Mouse (Mus musculus): ENCODE data around the gene Slc35e4. TPM values are rescaled to one million over a fixed set of nuclear protein-coding genes. Genes with fewer than 3 reads are reported as not detected.

Gene Slc35e4
- polyA plus RNA-seq, 1 experiment from 2014 or later = 3.6 TPM

DNA sequence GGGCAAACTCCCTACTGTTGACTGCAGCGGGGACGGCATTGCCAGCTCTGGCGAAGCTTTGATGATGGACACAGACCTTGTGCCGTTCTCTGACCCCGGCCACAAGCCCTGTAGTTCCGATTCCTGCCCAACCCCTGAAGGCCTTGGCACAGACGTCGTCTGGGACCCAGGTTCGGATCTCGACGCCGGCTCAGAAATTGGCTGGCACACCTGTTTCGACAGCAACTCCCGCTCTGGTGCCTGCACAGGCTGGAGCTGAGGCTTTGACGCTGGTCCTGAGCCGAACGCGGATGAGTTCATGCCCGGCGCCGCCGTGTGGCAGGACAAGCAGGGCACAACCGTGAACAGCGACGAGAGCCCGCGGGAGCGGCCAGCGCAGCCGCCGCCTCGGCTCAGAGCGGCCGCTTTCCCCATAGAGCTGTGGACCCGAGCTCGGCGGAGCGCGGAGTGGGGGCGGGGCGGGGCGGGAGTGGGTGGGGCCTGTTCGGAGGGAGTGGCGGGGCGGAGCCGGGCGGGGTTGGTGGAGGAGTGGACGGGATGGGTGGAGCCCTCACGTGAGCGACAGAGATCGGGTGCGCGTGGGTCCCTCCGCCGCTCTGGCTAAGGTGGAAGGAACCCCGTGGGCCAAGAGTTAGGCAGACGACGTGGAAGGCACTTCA is 50.9 kb downstream of the Slc35e4 start, which contains the start of gene Osbp2:
Gene Osbp2 (minus strand): TSS at position 450 of the 659 bp plus-strand sequence.
- H3K4me3 ChIP-seq = peak within 1 kb of the TSS; percentile 54
- ATAC-seq (replicated peaks; ENCODE audit: insufficient number of reproducible peaks, insufficient read depth, low FRiP score, low read depth) = peak; percentile 91
- H3K36me3 ChIP-seq = no peaks in the 10 kb centered on the region
- no peaks in the 10 kb centered on the region for H3K9me3 ChIP-seq (replicated peaks)
- peak within 1 kb of the TSS; percentile 49 for H3K9ac ChIP-seq
- peak within 1 kb of the TSS; percentile 88 for H3K4me2 ChIP-seq
- H3K27me3 ChIP-seq = peaks cover 11% of the 10 kb centered on the region; the same call in 1 of the 2 replicates
- H3K27ac ChIP-seq = no peak within 1 kb of the TSS
- peaks cover 10% of the 10 kb centered on the region for H3K4me1 ChIP-seq (replicated peaks)
- WGBS = 4% methylated on average over 58 of the region's 58 CpGs

GRCm38 (mm10) chr11:3862661-3863453 is 51.6 kb downstream of the Slc35e4 start:
- Histone ChIP-seq H3K9ac (peak overlapping the region; percentile 49), H3K27me3 (peaks cover 11% of the 10 kb centered on the region; the same call in 1 of the 2 replicates), H3K4me2 (peak overlapping the region; percentile 88), H3K36me3 (no peaks in the 10 kb centered on the region), H3K4me3 (peak overlapping the region; percentile 54), H3K27ac (no peak overlapping the region), H3K9me3 (replicated peaks) (no peaks in the 10 kb centered on the region), H3K4me1 (replicated peaks) (peaks cover 10% of the 10 kb centered on the region)
- WGBS = 71% methylated on average over 19 of the region's 19 CpGs
- no peak for ATAC-seq (replicated peaks; ENCODE audit: insufficient number of reproducible peaks, insufficient read depth, low FRiP score, low read depth)

DNA sequence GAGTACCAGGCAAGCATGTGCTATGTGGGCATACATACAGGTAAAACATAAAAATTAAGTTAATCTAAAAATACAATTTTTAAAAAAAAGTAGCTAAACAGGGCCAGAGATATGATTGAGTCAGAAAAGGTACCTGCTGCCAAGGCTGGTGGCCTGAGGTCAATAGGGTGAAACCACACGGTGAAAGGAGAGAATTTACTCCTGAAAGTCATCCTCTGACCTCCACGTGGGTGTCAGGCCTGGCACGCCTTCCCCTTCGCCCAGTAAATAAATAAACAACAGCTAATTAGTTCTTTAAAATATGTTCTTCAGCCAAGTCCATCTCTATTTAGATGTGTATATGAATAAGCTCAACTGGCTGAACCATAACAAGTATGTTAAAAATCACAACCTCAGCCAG is 54.1 kb downstream of the Slc35e4 start:
- Histone ChIP-seq H3K27ac (no peak overlapping the region), H3K9ac (no peak overlapping the region), H3K9me3 (replicated peaks) (no peaks in the 10 kb centered on the region), H3K4me1 (replicated peaks) (peaks cover 10% of the 10 kb centered on the region), H3K4me3 (no peak overlapping the region), H3K36me3 (no peaks in the 10 kb centered on the region), H3K27me3 (peaks cover 10% of the 10 kb centered on the region; the same call in 1 of the 2 replicates), H3K4me2 (no peak overlapping the region)
- 74% methylated on average over 4 of the region's 4 CpGs for WGBS
- ATAC-seq (replicated peaks; ENCODE audit: insufficient number of reproducible peaks, insufficient read depth, low FRiP score, low read depth) = no peak

- H3K9ac ChIP-seq = no peak overlapping the region
- peaks cover 10% of the 10 kb centered on the region for H3K4me1 ChIP-seq (replicated peaks)
- no peak overlapping the region for H3K4me2 ChIP-seq
- WGBS = 83% methylated on average over 4 of the region's 4 CpGs
- ATAC-seq (replicated peaks; ENCODE audit: insufficient number of reproducible peaks, insufficient read depth, low FRiP score, low read depth) = no peak
- no peak overlapping the region for H3K27ac ChIP-seq
- no peaks in the 10 kb centered on the region for H3K36me3 ChIP-seq
- H3K9me3 ChIP-seq (replicated peaks) = no peaks in the 10 kb centered on the region
- H3K4me3 ChIP-seq = no peak overlapping the region
- H3K27me3 ChIP-seq = peaks cover 8% of the 10 kb centered on the region; the same call in 1 of the 2 replicates
These were observed 54.7 kb downstream of the Slc35e4 start for GRCm38 (mm10) chr11:3859778-3860177.

GRCm38 (mm10) chr11:3857902-3858301 is 56.6 kb downstream of the Slc35e4 start:
- Histone ChIP-seq H3K4me2 (no peak overlapping the region), H3K27ac (no peak overlapping the region), H3K4me3 (no peak overlapping the region), H3K4me1 (replicated peaks) (peaks cover 14% of the 10 kb centered on the region), H3K27me3 (peaks cover 4% of the 10 kb centered on the region; the same call in 1 of the 2 replicates), H3K9me3 (replicated peaks) (no peaks in the 10 kb centered on the region), H3K36me3 (no peaks in the 10 kb centered on the region), H3K9ac (no peak overlapping the region)
- ATAC-seq (replicated peaks; ENCODE audit: insufficient number of reproducible peaks, insufficient read depth, low FRiP score, low read depth) = no peak
- 63% methylated on average over 5 of the region's 5 CpGs for WGBS

Other genes with a start within 250 kb of the Slc35e4 start
- 0.89 and 1.5 TPM in 2 replicates for gene Osbp2, start 50.8 kb downstream of the Slc35e4 start, polyA plus RNA-seq (2015; fragmentation: Nextera tagmentation; extraction: Ambion mirVana)
- 0.06 and 0.21 TPM in 2 replicates for gene 4921536K21Rik, start 19.6 kb downstream of the Slc35e4 start, polyA plus RNA-seq (2015; fragmentation: Nextera tagmentation; extraction: Ambion mirVana)
- gene Dusp18, start 19.4 kb downstream of the Slc35e4 start, polyA plus RNA-seq (2015; fragmentation: Nextera tagmentation; extraction: Ambion mirVana) = 9.5 and 9.8 TPM in 2 replicates
- 64.0 and 73.4 TPM in 2 replicates for gene Tcn2, start 17.5 kb upstream of the Slc35e4 start, polyA plus RNA-seq (2015; fragmentation: Nextera tagmentation; extraction: Ambion mirVana)
- 43.5 and 49.8 TPM in 2 replicates for gene Pes1, start 49.3 kb upstream of the Slc35e4 start, polyA plus RNA-seq (2015; fragmentation: Nextera tagmentation; extraction: Ambion mirVana)
- not detected in 2 replicates for gene 4930556J24Rik, start 62.1 kb upstream of the Slc35e4 start, polyA plus RNA-seq (2015; fragmentation: Nextera tagmentation; extraction: Ambion mirVana)
- 0.44 and 1.9 TPM in 2 replicates for gene Gal3st1, start 69.0 kb upstream of the Slc35e4 start, polyA plus RNA-seq (2015; fragmentation: Nextera tagmentation; extraction: Ambion mirVana)
- 0.50 and 0.79 TPM in 2 replicates for gene Sec14l4, start 116.8 kb upstream of the Slc35e4 start, polyA plus RNA-seq (2015; fragmentation: Nextera tagmentation; extraction: Ambion mirVana)
- 0.72 and 0.93 TPM in 2 replicates for gene Sec14l3, start 150.2 kb upstream of the Slc35e4 start, polyA plus RNA-seq (2015; fragmentation: Nextera tagmentation; extraction: Ambion mirVana)
- 32.1 and 32.8 TPM in 2 replicates for gene Mtfp1, start 180.8 kb upstream of the Slc35e4 start, polyA plus RNA-seq (2015; fragmentation: Nextera tagmentation; extraction: Ambion mirVana)
- gene Sec14l2, start 208.8 kb upstream of the Slc35e4 start, polyA plus RNA-seq (2015; fragmentation: Nextera tagmentation; extraction: Ambion mirVana) = 0.78 and 1.5 TPM in 2 replicates
- gene Rnf215, start 220.5 kb upstream of the Slc35e4 start, polyA plus RNA-seq (2015; fragmentation: Nextera tagmentation; extraction: Ambion mirVana) = 16.1 and 21.1 TPM in 2 replicates
- 4.4 and 5.5 TPM in 2 replicates for gene Ccdc157, start 245.6 kb upstream of the Slc35e4 start, polyA plus RNA-seq (2015; fragmentation: Nextera tagmentation; extraction: Ambion mirVana)
- gene Sf3a1, start 245.7 kb upstream of the Slc35e4 start, polyA plus RNA-seq (2015; fragmentation: Nextera tagmentation; extraction: Ambion mirVana) = 27.0 and 32.8 TPM in 2 replicates

All from heart, embryonic 15.5 days (tissue).